Mouse (Mus musculus) MEL (cell line): ENCODE data around the gene Phf5a. TPM values are rescaled to one million over a fixed set of nuclear protein-coding genes. Genes with fewer than 3 reads are reported as not detected.

Experiments used
- DNase-seq: peaks from one replicate; pipeline ENCODE4 v3.0.0; 2011; ENCODE audit warnings: low read depth, low spot score
- H3K27ac ChIP-seq: 2 replicates; pipeline ENCODE4 v1.5.1; 2012; ENCODE audit warnings: low read depth, mild to moderate bottlenecking, control low read depth, low read length, moderate library complexity; ENCODE audit not compliant: control insufficient read depth
- H3K27me3 ChIP-seq, 2 experiments: fragments of 150-350 bp in 1 of 2; sonication (generic) in 1 of 2; 2 replicates each; pipeline ENCODE4 v1.6.1; 2012; ENCODE audit warnings: low read length in 2 of 2, mild to moderate bottlenecking in 2 of 2, improper control_type of control experiment in 1 of 2, moderate library complexity in 1 of 2; ENCODE audit not compliant: insufficient read depth in 2 of 2, control insufficient read depth in 1 of 2
- H3K36me3 ChIP-seq, 2 experiments: 2 replicates each; pipeline ENCODE4 v1.6.1; 2012 to 2014; ENCODE audit warnings: low read length in 2 of 2, improper control_type of control experiment in 1 of 2, inconsistent platforms in 1 of 2, mild to moderate bottlenecking in 1 of 2; ENCODE audit not compliant: insufficient read depth in 2 of 2, control insufficient read depth in 1 of 2
- H3K4me1 ChIP-seq, 2 experiments: fragments of 150-350 bp in 1 of 2; sonication (generic) in 1 of 2; 2 replicates each; pipeline ENCODE4 v1.6.1; 2012; ENCODE audit warnings: low read length in 2 of 2, improper control_type of control experiment in 1 of 2, mild to moderate bottlenecking in 1 of 2; ENCODE audit not compliant: insufficient read depth in 2 of 2, control insufficient read depth in 1 of 2
- H3K4me3 ChIP-seq, 2 experiments: fragments of 150-350 bp in 1 of 2; sonication (generic) in 1 of 2; 2 replicates each; pipeline ENCODE4 v1.5.1; 2012; ENCODE audit warnings: low read depth in 2 of 2, low read length in 2 of 2, mild to moderate bottlenecking in 2 of 2, moderate library complexity in 2 of 2, control low read depth in 1 of 2, improper control_type of control experiment in 1 of 2; ENCODE audit not compliant: control insufficient read depth in 1 of 2, insufficient read depth in 1 of 2
- H3K79me2 ChIP-seq: 2 replicates; pipeline ENCODE4 v1.6.1; 2012; ENCODE audit warnings: mild to moderate bottlenecking, low read length, moderate library complexity; ENCODE audit not compliant: control insufficient read depth, poor library complexity, insufficient read depth
- H3K9ac ChIP-seq: 2 replicates; pipeline ENCODE4 v1.6.1; 2012; ENCODE audit warnings: low read depth, mild to moderate bottlenecking, control low read depth, low read length, moderate library complexity; ENCODE audit not compliant: control insufficient read depth, poor library complexity, severe bottlenecking
- H3K9me3 ChIP-seq: fragments of 150-350 bp; sonication (generic); replicated peaks from 2 replicates; pipeline ENCODE4 v1.6.1; 2012; ENCODE audit warnings: mild to moderate bottlenecking, low read length, improper control_type of control experiment, moderate library complexity; ENCODE audit not compliant: insufficient read depth
- CHD2 ChIP-seq: IDR thresholded peaks from 2 replicates; pipeline ENCODE4 v1.6.1; 2011; ENCODE audit warnings: low read length, improper control_type of control experiment
- ELF1 ChIP-seq: IDR thresholded peaks from 2 replicates; pipeline ENCODE4 v1.6.1; 2014; ENCODE audit warnings: low read depth, mild to moderate bottlenecking, inconsistent platforms, low read length, improper control_type of control experiment, moderate library complexity
- EP300 ChIP-seq, 2 experiments: IDR thresholded peaks; 2 replicates each; pipeline ENCODE4 v1.6.1; 2011; ENCODE audit warnings: improper control_type of control experiment in 2 of 2, low read length in 2 of 2, low read depth in 1 of 2, mild to moderate bottlenecking in 1 of 2
- GABPA ChIP-seq: IDR thresholded peaks from 2 replicates; pipeline ENCODE4 v1.6.1; 2012; ENCODE audit warnings: low read depth, mild to moderate bottlenecking, inconsistent platforms, low read length, improper control_type of control experiment, moderate library complexity
- GATA1 ChIP-seq: IDR thresholded peaks from 2 replicates; pipeline ENCODE4 v1.6.1; 2011; ENCODE audit warnings: low read depth, low read length, improper control_type of control experiment
- HCFC1 ChIP-seq: IDR thresholded peaks from 2 replicates; pipeline ENCODE4 v1.6.1; 2012; ENCODE audit warnings: low read depth, mild to moderate bottlenecking, inconsistent platforms, low read length, improper control_type of control experiment, moderate library complexity
- MAZ ChIP-seq: IDR thresholded peaks from 2 replicates; pipeline ENCODE4 v1.6.1; 2012; ENCODE audit warnings: low read depth, mild to moderate bottlenecking, inconsistent platforms, low read length, improper control_type of control experiment
- MEF2A ChIP-seq: IDR thresholded peaks from 2 replicates; pipeline ENCODE4 v1.6.1; 2014; ENCODE audit warnings: low read depth, mild to moderate bottlenecking, inconsistent platforms, low read length, improper control_type of control experiment; ENCODE audit not compliant: poor library complexity, insufficient replicate concordance, severe bottlenecking; ENCODE audit errors: extremely low read depth
- MXI1 ChIP-seq: IDR thresholded peaks from 2 replicates; pipeline ENCODE4 v1.6.1; 2011; ENCODE audit warnings: mild to moderate bottlenecking, low read depth, low read length, improper control_type of control experiment
- MYB ChIP-seq: IDR thresholded peaks from 2 replicates; pipeline ENCODE4 v1.6.1; 2011; ENCODE audit warnings: mild to moderate bottlenecking, low read depth, low read length, improper control_type of control experiment
- NRF1 ChIP-seq: IDR thresholded peaks from 2 replicates; pipeline ENCODE4 v1.6.1; 2014; ENCODE audit warnings: low read depth, mild to moderate bottlenecking, inconsistent platforms, low read length, improper control_type of control experiment, moderate library complexity; ENCODE audit not compliant: poor library complexity, insufficient read depth, severe bottlenecking
- POLR2A ChIP-seq, 2 experiments: IDR thresholded peaks; 2 replicates each; pipeline ENCODE4 v1.6.1; 2011 to 2012; ENCODE audit warnings: low read length in 2 of 2, mild to moderate bottlenecking in 2 of 2, control low read depth in 1 of 2, improper control_type of control experiment in 1 of 2, low read depth in 1 of 2, moderate library complexity in 1 of 2; ENCODE audit not compliant: control insufficient read depth in 1 of 2, insufficient read depth in 1 of 2, poor library complexity in 1 of 2
- POLR2AphosphoS2 ChIP-seq: IDR thresholded peaks from 2 replicates; pipeline ENCODE4 v1.6.1; 2011; ENCODE audit warnings: low read length, improper control_type of control experiment
- POLR2AphosphoS5 ChIP-seq: IDR thresholded peaks from 2 replicates; pipeline ENCODE4 v1.6.1; 2012; ENCODE audit warnings: low read depth, borderline replicate concordance, mild to moderate bottlenecking, inconsistent platforms, low read length, moderate library complexity, mixed read lengths
- RAD21 ChIP-seq: IDR thresholded peaks from 2 replicates; pipeline ENCODE4 v1.6.1; 2011; ENCODE audit warnings: mild to moderate bottlenecking, low read depth, low read length, improper control_type of control experiment
- SIN3A ChIP-seq: IDR thresholded peaks from 2 replicates; pipeline ENCODE4 v1.6.1; 2012; ENCODE audit warnings: low read length, improper control_type of control experiment, inconsistent platforms
- SMC3 ChIP-seq: IDR thresholded peaks from 2 replicates; pipeline ENCODE4 v1.6.1; 2011; ENCODE audit warnings: low read depth, low read length, improper control_type of control experiment
- TBP ChIP-seq: IDR thresholded peaks from 2 replicates; pipeline ENCODE4 v1.8.0; 2011; ENCODE audit warnings: low read depth, low read length, improper control_type of control experiment
- TCF12 ChIP-seq: IDR thresholded peaks from 2 replicates; pipeline ENCODE4 v1.6.1; 2014; ENCODE audit warnings: low read depth, mild to moderate bottlenecking, inconsistent platforms, low read length, improper control_type of control experiment, moderate library complexity
- UBTF ChIP-seq: IDR thresholded peaks from 2 replicates; pipeline ENCODE4 v1.6.1; 2012; ENCODE audit warnings: low read depth, mild to moderate bottlenecking, inconsistent platforms, low read length, improper control_type of control experiment, moderate library complexity, borderline replicate concordance; ENCODE audit not compliant: insufficient read depth
- USF1 ChIP-seq: IDR thresholded peaks from 2 replicates; pipeline ENCODE4 v1.6.1; 2014; ENCODE audit warnings: low read depth, mild to moderate bottlenecking, inconsistent platforms, low read length, improper control_type of control experiment, moderate library complexity
- USF2 ChIP-seq, 2 experiments: IDR thresholded peaks; 2 replicates each; pipeline ENCODE4 v1.6.1; 2011 to 2012; ENCODE audit warnings: improper control_type of control experiment in 2 of 2, low read length in 2 of 2, borderline replicate concordance in 1 of 2, inconsistent platforms in 1 of 2, low read depth in 1 of 2, mild to moderate bottlenecking in 1 of 2; ENCODE audit not compliant: insufficient read depth in 1 of 2
- ZC3H11A ChIP-seq: IDR thresholded peaks from 2 replicates; pipeline ENCODE4 v1.6.1; 2012; ENCODE audit warnings: low read depth, mild to moderate bottlenecking, inconsistent platforms, low read length, improper control_type of control experiment
- ZNF384 ChIP-seq: IDR thresholded peaks from 2 replicates; pipeline ENCODE4 v1.6.1; 2012; ENCODE audit warnings: low read depth, mild to moderate bottlenecking, inconsistent platforms, low read length, improper control_type of control experiment
- polyA plus RNA-seq, 2 experiments: library from polyadenylated mRNA; stranded (reverse) in 1 of 2; unstranded in 1 of 2; fragments of >175 nt in 1 of 2; fragments of >200 nt in 1 of 2; gene quantifications; 2 replicates each; pipeline versions ENCODE4 v1.2.1 to v1.2.4; 2012; ENCODE audit warnings: low replicate concordance in 2 of 2, low read depth in 1 of 2; ENCODE audit not compliant: insufficient read length in 2 of 2, insufficient read depth in 1 of 2, missing spikeins in 1 of 2
- total RNA-seq: library from RNA; depleted of rRNA; stranded (reverse); fragments of 300-350 nt; gene quantifications from 2 replicates; pipeline ENCODE4 v1.2.3, GENCODE M21; 2012

The Phf5a gene
- total and polyA plus RNA-seq, 3 experiments, result 128 to 164 TPM; not detected in 1

DNA sequence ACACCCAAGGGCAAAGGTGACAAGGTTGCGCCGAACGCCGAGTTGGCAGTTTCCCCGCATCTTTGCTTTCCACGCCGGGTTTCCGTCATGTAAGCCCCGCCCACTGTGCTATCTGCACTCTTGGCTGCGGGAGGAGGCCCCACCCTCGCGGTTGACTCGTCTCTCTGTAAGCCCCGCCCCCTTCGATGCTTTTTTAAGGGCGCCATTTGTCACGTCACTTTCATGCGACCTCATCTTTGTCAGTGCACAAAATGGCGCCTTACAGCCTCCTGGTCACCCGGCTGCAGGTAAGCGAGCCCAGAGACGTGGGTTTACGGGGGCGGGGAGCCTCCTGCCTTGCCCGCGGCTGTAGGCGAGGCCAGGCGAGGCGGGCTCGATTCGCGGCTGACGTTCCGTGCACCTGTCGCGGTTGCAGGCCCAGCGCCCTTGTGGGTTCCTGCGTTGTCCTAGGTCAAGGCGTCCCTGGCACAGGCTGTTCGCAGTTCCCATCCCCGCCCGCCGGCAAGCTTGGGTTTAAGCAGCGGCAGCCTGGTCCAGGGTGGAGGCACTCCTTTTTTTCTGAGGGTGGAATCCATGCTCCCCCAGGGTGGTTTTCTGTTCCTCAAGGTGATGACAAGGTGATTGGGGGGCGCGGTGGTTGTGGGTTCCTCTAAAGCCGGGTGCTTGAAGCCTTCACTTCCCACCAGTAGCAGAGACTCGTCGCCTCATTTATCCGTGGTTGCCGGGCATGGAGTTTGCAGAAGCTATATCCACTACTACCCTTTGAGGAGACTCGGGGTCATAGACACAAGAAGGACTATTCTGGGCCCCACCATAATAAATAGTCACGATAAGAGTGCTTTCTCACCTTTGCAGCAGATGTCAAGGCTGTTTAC is 788 bp upstream of the Phf5a start, which contains the start of gene Aco2 (continued):
- no peak for TF ChIP-seq USF2 (IDR thresholded peaks at IDR 0.05; ENCODE audit: borderline replicate concordance in 1 of 2, insufficient read depth in 1 of 2, low read depth in 1 of 2, low read length in 2 of 2)
- no peak for TF ChIP-seq POLR2AphosphoS5
- peak; percentile 32; the same call in 1 of the 2 replicates for TF ChIP-seq ZC3H11A
- TF ChIP-seq RAD21, result no peak
- TF ChIP-seq, all 39 proteins: peak for 16

DNA sequence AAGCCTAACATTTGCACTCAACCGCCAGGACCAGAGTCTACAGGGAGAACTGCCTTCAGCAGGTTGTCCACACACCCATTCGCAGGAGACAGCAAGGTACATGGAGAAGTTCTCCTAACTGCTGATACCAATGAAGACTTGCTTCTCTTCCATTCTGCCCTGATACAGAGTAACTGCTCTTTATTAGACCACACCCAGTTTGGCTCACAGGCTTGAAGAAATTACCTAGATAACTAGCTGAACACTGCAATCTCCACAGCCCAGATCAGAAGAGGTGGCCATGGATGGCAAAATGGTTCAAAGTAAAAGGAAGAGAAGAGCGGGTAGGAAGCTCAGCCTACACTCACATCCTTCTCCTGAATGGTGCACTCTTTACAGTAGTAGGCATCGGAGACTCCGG is 1.7 kb downstream of the Phf5a start:
- Histone ChIP-seq H3K36me3 (peaks cover 19 to 34% of the 10 kb centered on the region in 2 experiments), H3K27ac (peak overlapping the region; percentile 32; the same call in 1 of the 2 replicates), H3K4me3 (no peak overlapping the region), H3K27me3 (no peaks in the 10 kb centered on the region), H3K9me3 (no peaks in the 10 kb centered on the region), H3K9ac (no peak overlapping the region), H3K4me1 (peaks cover 5 to 17% of the 10 kb centered on the region in 2 experiments), H3K79me2 (peaks cover 45% of the 10 kb centered on the region)
- DNase-seq, result peak; percentile 73
- TF ChIP-seq MEF2A (no peak), GABPA (no peak), POLR2AphosphoS5 (no peak), RAD21 (no peak), HCFC1 (no peak), TCF12 (no peak), MXI1 (no peak), EP300 (IDR thresholded peaks at IDR 0.05; ENCODE audit: low read depth in 1 of 2, low read length in 2 of 2) (peak in 1 of 2 experiments; percentile 73; a peak in 2 of 4 replicates), TBP (no peak), SIN3A (no peak), MAZ (no peak), ZNF384 (no peak), USF1 (no peak), CHD2 (no peak), POLR2A (IDR thresholded peaks at IDR 0.05; ENCODE audit: control insufficient read depth in 1 of 2, insufficient read depth in 1 of 2, low read depth in 1 of 2, low read length in 2 of 2, poor library complexity in 1 of 2) (peak in 1 of 2 experiments; percentile 31; a peak in 1 of 4 replicates), UBTF (no peak), POLR2AphosphoS2 (no peak), MYB (peak; percentile 27; the same call in 1 of the 2 replicates), ELF1 (no peak), GATA1 (0 out of 2 replicates have a peak, but pooled peaks have one; percentile 32), NRF1 (no peak), SMC3 (no peak)
